Mouse (Mus musculus): ENCODE measurements around the gene Cmas.

- no peak for TF ChIP-seq POLR2A (IDR thresholded peaks at IDR 0.05; ENCODE audit: borderline replicate concordance, extremely low read depth, insufficient read depth, insufficient read length, poor library complexity, severe bottlenecking)
- TF ChIP-seq CTCF (IDR thresholded peaks at IDR 0.05; ENCODE audit: borderline replicate concordance, extremely low read depth, insufficient read depth, insufficient read length), result no peak
These were observed 964 bp downstream of the Cmas start for GRCm38 (mm10) chr6:142757334-142757965.
